Mouse (Mus musculus): ENCODE results near the gene Ctu2.

DNA sequence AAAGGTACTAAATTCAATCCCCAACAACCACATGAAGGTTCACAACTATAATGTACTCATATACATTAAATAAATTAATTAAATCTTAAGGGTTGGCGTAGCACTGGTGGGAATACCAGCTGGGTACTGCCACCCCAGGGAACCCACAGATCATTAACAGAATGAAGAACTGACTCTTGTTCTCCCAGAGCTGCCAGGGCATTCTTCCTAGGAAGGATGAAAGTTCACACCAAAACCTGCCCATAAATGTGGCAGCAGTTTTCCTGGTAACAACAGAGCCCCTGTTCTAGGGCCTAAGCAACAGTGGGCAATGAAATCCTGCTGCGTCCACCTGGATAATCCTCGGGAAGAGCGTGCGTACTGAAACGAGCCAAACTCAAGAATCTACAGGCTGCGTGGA lies 33.6 kb upstream of the Ctu2 start:
- TF ChIP-seq CTCF (IDR thresholded peaks at IDR 0.05; ENCODE audit: low read depth, low read length) = no peak
- no peak for TF ChIP-seq POLR2A (IDR thresholded peaks at IDR 0.05; ENCODE audit: extremely low read depth, insufficient read depth, low read length)
